Mouse (Mus musculus) neutrophil, adult 5-6 weeks (primary cell): ENCODE results near the gene Gm11992. TPM values are rescaled to one million over a fixed set of nuclear protein-coding genes. Genes with fewer than 3 reads are reported as not detected.

Experiments
- ATAC-seq: fragments of 151-379, 151-347 bp; 2 replicates; pipeline ENCODE4 v1.8.0; 2017; ENCODE audit warnings: mild to moderate bottlenecking, moderate TSS enrichment; ENCODE audit not compliant: insufficient number of reproducible peaks, poor library complexity, low FRiP score, severe bottlenecking; ENCODE audit errors: extremely low read depth
- total RNA-seq: library from RNA; stranded (forward); fragments of 200-1000 nt; gene quantifications from 2 replicates; pipeline ENCODE4 v1.2.3, GENCODE M21; 2017

Gene Gm11992
- 0.23 and 0.37 TPM in 2 replicates for total RNA-seq

DNA sequence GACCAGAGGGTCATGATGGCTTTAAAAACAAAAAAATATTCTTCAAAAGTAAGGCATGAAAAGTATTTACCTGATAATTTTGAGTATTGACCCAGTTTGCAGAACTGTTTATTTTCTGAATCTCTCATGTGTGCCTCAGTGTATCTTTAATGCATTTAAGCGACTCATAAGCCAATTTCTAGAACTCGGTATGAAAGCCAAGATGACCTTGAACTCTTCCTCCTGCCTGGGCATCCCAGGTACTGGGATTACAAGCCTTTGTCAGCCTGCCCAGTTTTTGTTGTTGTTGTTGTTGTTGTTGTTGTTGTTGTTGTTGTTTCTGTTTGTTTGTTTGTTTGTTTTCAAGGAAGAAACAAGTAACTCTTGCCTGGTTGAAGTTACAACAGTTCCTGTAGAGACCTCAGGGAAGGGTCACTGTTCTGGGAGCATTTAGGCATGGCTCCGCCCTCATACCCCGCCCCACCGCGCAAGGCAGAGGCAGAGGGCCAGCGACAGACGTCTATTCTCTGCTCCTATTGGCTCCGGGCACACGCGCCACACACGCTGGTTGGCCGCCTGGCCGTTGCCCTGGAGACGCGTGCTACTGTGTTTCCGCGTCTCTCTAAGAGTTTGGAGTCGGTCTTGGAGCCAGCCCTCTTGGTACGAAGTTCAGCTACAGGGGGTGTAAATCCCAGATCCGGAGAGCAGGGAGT lies at the start of gene Gm11992:
Gm11992 (plus strand) TSS at position 584 of the 692 bp plus-strand sequence.
- 0 out of 2 replicates have a peak, but pooled peaks have one; percentile 39 for ATAC-seq

DNA sequence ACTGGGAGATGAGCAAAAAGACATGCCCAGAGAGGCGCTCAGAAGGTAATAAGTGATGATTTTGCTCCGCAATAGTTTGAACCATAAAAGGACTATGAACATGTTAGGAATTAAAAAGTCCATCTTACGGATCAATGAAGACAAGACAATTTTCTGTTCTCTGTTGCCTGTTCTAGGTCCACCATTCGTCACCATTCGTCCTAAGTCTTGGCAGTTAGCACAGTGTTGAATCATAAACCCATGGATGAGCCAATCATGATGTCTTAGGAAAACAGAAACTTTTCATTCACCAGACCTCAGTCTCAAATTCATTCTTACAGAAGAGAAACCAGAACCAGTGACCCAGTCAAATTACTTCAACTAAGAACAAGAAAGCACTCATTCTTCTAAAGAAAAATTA lies 39.6 kb upstream of the Gm11992 start:
- ATAC-seq, result no peak

- peak; percentile 18; the same call in 1 of the 2 replicates for ATAC-seq
Observed at GRCm38 (mm10) chr11:9010416-9010815, 38.0 kb upstream of the Gm11992 start.

- peak; percentile 87 for ATAC-seq
Observed at GRCm38 (mm10) chr11:9010853-9011339, 37.5 kb upstream of the Gm11992 start, which contains the start of gene Hus1. TSS of gene Hus1 (minus strand) at chr11:9011191.

- ATAC-seq, result no peak
Observed at GRCm38 (mm10) chr11:9011348-9011747, 37.0 kb upstream of the Gm11992 start.

- no peak for ATAC-seq
Observed at GRCm38 (mm10) chr11:9014740-9015139, 33.7 kb upstream of the Gm11992 start.

GRCm38 (mm10) chr11:9018491-9019267 lies 29.7 kb upstream of the Gm11992 start:
- ATAC-seq, result no peak

DNA sequence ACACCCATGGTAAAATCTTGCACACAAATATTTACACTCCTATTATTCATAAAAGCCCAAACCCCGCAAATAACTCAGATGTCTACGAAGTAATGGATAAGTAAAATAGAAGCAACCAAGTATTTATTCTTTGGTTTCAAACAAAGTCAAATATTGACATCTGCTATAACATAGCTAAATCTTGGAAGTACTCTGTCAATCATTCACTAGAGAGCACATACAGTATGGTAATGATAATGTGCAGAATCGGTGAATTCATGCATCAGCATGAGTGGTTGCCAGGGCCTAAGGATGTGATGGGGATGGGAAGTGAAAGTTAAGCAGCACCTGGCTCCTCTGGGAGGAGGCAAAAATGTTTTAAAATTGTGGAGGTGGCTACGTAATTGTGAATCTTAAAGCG lies 28.2 kb upstream of the Gm11992 start:
- no peak for ATAC-seq

DNA sequence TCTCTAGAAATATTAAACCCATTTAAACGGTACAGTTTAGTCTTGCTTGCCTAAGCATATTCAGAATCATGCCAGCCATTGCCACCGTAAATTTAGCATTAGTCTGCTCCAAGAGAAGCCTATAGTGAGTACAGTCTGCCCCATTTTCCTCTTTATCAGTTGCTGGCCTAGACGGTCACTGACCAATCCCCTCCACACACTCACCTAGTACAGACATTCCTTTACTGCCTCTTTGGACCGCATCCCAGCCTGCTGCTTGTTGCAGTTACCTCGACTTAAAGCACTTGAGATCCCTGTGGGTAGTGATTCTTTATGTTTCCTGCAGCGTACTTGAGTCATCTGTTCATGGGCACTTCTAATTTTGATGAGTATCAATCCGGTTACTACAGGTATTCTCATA lies 23.6 kb upstream of the Gm11992 start:
- no peak for ATAC-seq

DNA sequence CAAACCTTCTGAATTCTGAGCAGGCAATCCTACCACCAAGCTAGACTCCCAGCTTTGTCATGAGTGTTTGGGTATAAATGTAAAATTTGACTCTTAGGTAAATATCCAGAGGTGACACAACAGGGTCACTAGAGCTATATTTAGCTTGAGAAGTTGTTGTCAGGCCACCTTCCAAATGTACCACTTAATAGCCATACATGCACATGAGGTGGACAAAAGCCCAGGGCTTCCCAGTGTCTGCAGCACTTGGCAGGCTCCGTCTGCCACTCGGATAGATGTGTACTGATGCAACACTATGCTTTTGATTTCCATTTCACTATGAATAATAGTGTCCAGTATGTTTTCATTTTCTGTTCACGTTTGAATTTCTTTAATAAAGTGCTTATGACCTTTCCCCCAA lies 23.2 kb upstream of the Gm11992 start:
- no peak for ATAC-seq

- no peak for ATAC-seq
Observed at GRCm38 (mm10) chr11:9031530-9031929, 16.9 kb upstream of the Gm11992 start.

DNA sequence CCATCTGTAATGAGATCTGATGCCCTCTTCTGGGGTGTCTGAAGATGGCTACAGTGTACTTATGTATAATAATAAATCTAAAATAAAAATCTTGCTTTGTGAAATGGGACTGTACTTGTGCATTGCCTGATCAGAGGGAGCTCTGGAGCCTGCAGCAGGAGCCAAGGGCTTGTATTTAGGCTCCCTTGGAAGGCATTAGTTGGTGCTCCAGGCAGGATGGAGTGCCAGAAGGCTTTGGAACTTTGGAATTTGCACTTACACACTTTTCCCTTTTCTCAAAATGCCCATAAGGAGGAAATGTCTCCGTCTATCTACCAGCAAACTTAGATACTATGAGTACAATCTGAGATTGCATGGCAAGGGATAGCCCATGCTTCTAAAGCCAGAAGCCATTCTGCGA lies 1.8 kb upstream of the Gm11992 start:
- no peak for ATAC-seq

DNA sequence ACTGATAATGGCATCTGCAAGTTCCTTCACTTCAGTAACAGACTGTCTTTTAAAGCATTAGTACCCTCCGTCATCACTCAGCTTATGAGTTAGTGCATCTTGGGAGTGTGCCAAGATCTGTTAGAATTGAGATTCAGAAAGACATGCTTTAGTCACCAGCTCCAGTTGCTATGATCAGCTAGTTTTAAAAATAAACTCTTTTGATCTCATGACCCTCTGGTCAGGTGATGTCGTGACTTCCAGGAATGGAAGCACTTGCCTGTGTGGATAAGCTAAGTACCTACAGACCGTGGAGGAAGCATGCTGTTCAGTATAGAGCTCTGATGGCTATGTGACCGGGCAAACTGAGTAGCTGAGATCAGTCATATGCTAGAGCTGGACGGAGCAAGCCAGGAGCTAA lies 1.4 kb upstream of the Gm11992 start:
- ATAC-seq, result no peak

DNA sequence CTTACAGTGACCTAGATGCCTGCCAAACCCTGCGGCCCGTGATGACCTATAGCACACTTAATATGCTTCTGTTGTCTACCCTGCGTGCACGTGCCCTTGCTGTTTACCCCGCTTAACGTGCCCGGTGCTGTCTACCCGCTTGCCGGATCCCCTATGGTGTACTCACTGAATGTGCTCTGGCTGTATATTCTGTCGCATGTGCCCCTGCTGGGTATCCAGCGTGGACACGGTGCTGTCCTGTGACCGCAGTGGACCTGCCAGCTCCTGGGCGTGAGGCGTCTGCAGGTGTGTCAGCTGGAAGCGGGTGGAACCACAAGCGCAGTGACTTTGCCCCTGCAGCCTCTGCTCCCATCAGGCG lies 288 bp downstream of the Gm11992 start, which contains the start of gene Sun3:
Sun3 (minus strand) TSS at position 289 of the 358 bp plus-strand sequence.
- ATAC-seq, result no peak

DNA sequence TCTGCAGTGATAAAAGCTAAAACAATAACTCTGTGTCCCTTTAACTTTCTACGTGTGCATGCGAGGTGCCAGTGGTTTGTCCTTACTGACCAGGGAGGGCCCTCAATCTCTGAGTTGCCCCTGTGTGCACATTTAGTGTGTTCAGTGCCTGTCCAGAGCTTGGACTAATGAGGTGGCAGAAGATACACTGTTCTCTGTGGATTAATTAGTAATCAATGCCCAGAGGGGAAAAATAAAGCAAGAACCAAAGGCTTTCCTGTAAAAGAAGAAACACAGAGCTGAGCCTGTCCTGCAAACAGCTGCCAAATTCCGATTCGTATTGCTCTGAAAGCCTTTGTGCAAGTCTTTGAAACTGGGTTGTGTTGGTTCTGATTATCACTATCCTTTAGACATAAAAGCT lies 1.8 kb downstream of the Gm11992 start:
- no peak for ATAC-seq

GRCm38 (mm10) chr11:9051895-9052294 lies 3.5 kb downstream of the Gm11992 start:
- no peak for ATAC-seq

- ATAC-seq, result no peak
Observed at GRCm38 (mm10) chr11:9056937-9057336, 8.5 kb downstream of the Gm11992 start.

DNA sequence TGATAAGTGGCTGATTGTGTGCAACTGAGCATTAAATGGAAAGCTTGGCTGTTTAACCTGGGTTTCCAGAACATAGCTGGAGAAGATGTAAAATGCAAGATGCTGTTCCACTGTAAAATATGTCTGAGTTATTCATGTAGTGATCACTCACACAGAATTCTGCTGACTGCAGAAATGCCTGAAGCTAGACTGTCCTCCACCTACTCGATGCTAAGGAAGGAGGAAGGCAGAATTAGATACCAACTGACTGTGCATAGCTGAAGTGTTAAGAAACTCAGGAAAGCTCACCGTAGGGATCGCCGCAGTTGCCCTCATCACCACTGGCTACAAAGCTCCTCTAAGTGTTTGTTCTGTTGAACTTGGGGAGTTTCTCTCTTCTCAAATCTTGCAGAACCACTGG lies 9.3 kb downstream of the Gm11992 start:
- no peak for ATAC-seq

- peak; percentile 41; the same call in 1 of the 2 replicates for ATAC-seq
Observed at GRCm38 (mm10) chr11:9060029-9060428, 11.6 kb downstream of the Gm11992 start.

GRCm38 (mm10) chr11:9060484-9060883 lies 12.1 kb downstream of the Gm11992 start:
- no peak for ATAC-seq
